Mouse (Mus musculus) liver, embryonic 11.5 days (tissue): ENCODE data around the gene Nrros. TPM values are rescaled to one million over a fixed set of nuclear protein-coding genes. Genes with fewer than 3 reads are reported as not detected.

Experiments used
- ATAC-seq: fragments of 200-750 bp; cut with Nextera tagmentation; replicated peaks from 2 replicates; pipeline ENCODE4 v1.8.0; 2017; ENCODE audit warnings: moderate number of reproducible peaks, mild to moderate bottlenecking, moderate TSS enrichment, moderate library complexity; ENCODE audit not compliant: low FRiP score
- DNase-seq: peaks from one replicate; pipeline ENCODE4 v3.0.0-alpha.2; 2017; ENCODE audit warnings: low spot score
- H3K27ac ChIP-seq: fragments of 300-500 bp; sonication (generic); 2 replicates; pipeline ENCODE4 v1.5.1; 2014; ENCODE audit warnings: mild to moderate bottlenecking, low read depth, low read length, control low read depth
- H3K27me3 ChIP-seq: fragments of 300-500 bp; sonication (generic); replicated peaks from 2 replicates; pipeline ENCODE4 v1.6.1; 2014; ENCODE audit warnings: low read length, mixed read lengths; ENCODE audit not compliant: control insufficient read depth, insufficient read depth
- H3K36me3 ChIP-seq: fragments of 300-500 bp; sonication (generic); 2 replicates; pipeline ENCODE4 v1.6.1; 2014; ENCODE audit warnings: mild to moderate bottlenecking, low read length, moderate library complexity, mixed read lengths; ENCODE audit not compliant: control insufficient read depth, insufficient read depth
- H3K4me1 ChIP-seq: fragments of 300-500 bp; sonication (generic); replicated peaks from 2 replicates; pipeline ENCODE4 v1.6.1; 2014; ENCODE audit warnings: low read length, mixed read lengths; ENCODE audit not compliant: control insufficient read depth, insufficient read depth
- H3K4me2 ChIP-seq: fragments of 300-500 bp; sonication (generic); 2 replicates; pipeline ENCODE4 v1.6.1; 2014; ENCODE audit warnings: mild to moderate bottlenecking, control low read depth, moderate library complexity
- H3K4me3 ChIP-seq: fragments of 300-500 bp; sonication (generic); 2 replicates; pipeline ENCODE4 v1.5.1; 2014; ENCODE audit warnings: low read depth, low read length, control low read depth
- H3K9ac ChIP-seq: fragments of 300-500 bp; sonication (generic); 2 replicates; pipeline ENCODE4 v1.6.1; 2014; ENCODE audit warnings: low read depth, low read length, control low read depth
- H3K9me3 ChIP-seq: fragments of 300-500 bp; sonication (generic); 2 replicates; pipeline ENCODE4 v1.6.1; 2016; ENCODE audit warnings: low read length, inconsistent platforms, mixed read lengths; ENCODE audit not compliant: control insufficient read depth
- WGBS: fragments of 180-500 bp; shearing (Covaris S2); extraction: QIAGEN DNeasy Blood & Tissue Kit; methylation state at CpG from one replicate; pipeline ENCODE4 v1.1.7; 2014; 5-methylcytosine and 5-hydroxymethylcytosine counted together
- polyA plus RNA-seq: library from polyadenylated mRNA; unstranded; fragments of >200 nt; fragmentation: Nextera tagmentation; extraction: Ambion mirVana; gene quantifications from 2 replicates; pipeline ENCODE4 v1.2.1, GENCODE M21; 2014

Nrros gene
- 34.4 and 35.4 TPM in 2 replicates for polyA plus RNA-seq

DNA sequence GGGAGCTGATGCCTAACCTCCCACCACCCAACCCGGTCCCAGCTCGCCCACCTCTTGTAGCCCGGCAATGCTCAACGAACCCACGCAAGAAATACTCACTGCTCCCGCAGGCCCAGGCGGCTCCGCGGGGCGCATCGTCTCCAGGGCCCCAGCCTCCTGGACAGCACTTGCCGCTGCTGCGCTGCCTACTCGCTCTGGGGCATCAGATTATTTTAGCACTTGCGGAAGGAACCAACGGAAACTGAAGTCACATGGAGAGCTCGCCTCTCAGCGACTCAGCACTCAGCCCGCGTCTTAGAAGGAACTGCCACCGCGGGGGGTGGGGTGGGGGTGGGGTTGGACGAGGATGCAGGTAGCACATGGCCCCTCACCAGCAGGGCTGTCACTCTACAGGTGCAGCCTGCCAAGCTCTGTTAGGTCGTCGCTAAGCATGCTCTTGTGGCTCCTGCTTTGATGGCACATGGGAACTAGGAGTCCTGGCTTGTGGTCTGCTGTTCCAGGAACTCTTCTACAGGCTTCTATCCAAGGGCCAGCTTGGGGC lies at the start of gene Nrros:
TSS of gene Nrros (minus strand) at position 314 of the 541 bp plus-strand sequence.
- Histone ChIP-seq H3K4me1 (peaks cover 12% of the 10 kb centered on the region), H3K9ac (peak within 1 kb of the TSS; percentile 87), H3K4me2 (peak within 1 kb of the TSS; percentile 87), H3K4me3 (peak within 1 kb of the TSS; percentile 67), H3K36me3 (no peaks in the 10 kb centered on the region), H3K9me3 (no peaks in the 10 kb centered on the region), H3K27ac (peak within 1 kb of the TSS; percentile 74; the same call in 1 of the 2 replicates), H3K27me3 (no peaks in the 10 kb centered on the region)
- DNase-seq, result peak; percentile 69
- WGBS, result 3% methylated on average over 25 of the region's 25 CpGs
- ATAC-seq, result peak; percentile 83

DNA sequence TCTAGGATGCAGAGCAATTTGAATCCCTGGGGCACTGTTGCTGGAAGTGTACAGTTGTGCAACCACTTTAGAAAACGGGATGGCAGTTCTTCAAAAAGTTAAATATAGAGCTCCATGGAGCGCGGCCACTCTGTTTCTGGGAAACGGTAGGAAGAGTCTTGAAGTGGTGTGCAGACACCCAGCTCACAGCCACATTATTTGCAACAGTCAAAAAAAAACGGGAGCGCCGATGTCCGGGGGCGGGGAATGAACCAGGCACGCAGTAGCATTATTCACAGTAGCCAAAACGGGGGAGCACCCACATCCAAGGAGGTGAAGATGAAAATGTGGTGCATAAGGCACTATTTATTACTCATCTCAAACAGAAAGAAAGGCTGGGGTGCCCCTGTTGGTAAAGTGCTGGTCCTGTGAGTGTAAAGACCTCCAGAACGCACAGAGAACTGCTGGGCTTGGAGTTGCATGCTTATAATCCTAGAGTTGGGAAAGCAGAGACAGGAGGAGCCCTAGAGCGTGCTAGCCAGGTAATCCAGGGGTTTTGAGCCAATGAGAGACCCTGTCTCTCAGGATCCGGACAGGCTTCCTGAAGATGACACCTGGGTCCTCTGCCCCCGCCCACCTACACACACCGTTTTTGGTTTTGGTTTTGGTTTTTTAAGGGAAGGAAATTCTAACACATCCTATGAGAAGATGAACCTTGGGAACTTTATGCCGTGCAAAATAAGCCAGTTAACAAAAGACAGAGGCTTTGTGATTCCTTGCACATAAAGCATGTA lies 49.6 kb upstream of the Nrros start:
- no peak overlapping the region for H3K27ac ChIP-seq
- H3K4me3 ChIP-seq, result no peak overlapping the region
- no peak overlapping the region for H3K9ac ChIP-seq
- ATAC-seq (no peak), DNase-seq (no peak)
- no peak overlapping the region for H3K4me2 ChIP-seq
- no peaks in the 10 kb centered on the region for H3K4me1 ChIP-seq
- no peaks in the 10 kb centered on the region for H3K36me3 ChIP-seq
- 73% methylated on average over 17 of the region's 17 CpGs for WGBS
- H3K9me3 ChIP-seq, result no peaks in the 10 kb centered on the region
- H3K27me3 ChIP-seq, result no peaks in the 10 kb centered on the region

DNA sequence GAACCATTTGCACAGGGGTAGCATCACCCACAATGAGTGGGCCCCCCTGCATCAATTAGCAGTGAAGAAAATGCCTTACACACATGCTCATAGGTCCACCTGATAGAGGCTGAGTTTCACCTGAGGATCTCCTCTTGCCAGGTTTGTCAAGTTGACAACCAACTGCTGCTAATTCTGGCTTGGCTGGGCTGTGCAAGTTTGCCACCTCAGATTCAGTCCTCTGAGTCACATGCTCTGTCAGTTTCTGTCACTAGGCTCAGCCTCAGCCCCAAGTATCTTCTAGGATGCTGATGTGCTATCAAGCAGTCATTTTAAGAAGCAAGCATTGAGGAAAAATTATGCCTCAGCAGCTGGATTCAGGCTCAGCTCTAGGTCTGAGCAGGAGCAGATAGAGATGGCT lies 48.8 kb upstream of the Nrros start:
- H3K4me1 ChIP-seq, result no peaks in the 10 kb centered on the region
- H3K4me2 ChIP-seq, result no peak overlapping the region
- no peaks in the 10 kb centered on the region for H3K36me3 ChIP-seq
- no peak overlapping the region for H3K9ac ChIP-seq
- DNase-seq (no peak), ATAC-seq (no peak)
- H3K27me3 ChIP-seq, result no peaks in the 10 kb centered on the region
- peaks cover 6% of the 10 kb centered on the region for H3K9me3 ChIP-seq
- H3K27ac ChIP-seq, result no peak overlapping the region
- no peak overlapping the region for H3K4me3 ChIP-seq

DNA sequence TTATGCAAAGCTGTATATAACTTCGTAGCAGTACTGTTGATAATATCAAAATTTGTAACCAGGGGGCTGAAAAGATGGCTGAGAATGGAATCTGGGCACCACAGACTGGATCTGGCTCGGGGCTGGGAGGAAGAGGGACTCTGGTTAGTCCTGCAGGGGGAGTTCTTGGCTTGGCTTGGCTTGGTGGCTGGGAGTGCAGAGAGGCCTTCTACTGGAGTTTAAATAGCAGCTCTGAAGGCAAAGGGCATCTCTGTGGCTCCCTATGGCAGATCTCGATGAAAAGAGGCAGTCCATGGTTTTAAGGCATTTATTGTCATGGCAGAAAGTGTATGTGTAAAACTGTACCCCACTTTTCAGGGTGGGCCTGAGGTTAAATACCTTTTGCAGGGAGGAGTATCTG lies 39.5 kb upstream of the Nrros start:
- DNase-seq, result no peak
- peaks cover 7% of the 10 kb centered on the region for H3K9me3 ChIP-seq
- H3K4me2 ChIP-seq, result no peak overlapping the region
- H3K4me3 ChIP-seq, result no peak overlapping the region
- ATAC-seq, result no peak
- no peaks in the 10 kb centered on the region for H3K27me3 ChIP-seq
- 62% methylated on average over 3 of the region's 3 CpGs for WGBS
- no peaks in the 10 kb centered on the region for H3K4me1 ChIP-seq
- no peak overlapping the region for H3K9ac ChIP-seq
- H3K36me3 ChIP-seq, result no peaks in the 10 kb centered on the region
- no peak overlapping the region for H3K27ac ChIP-seq

DNA sequence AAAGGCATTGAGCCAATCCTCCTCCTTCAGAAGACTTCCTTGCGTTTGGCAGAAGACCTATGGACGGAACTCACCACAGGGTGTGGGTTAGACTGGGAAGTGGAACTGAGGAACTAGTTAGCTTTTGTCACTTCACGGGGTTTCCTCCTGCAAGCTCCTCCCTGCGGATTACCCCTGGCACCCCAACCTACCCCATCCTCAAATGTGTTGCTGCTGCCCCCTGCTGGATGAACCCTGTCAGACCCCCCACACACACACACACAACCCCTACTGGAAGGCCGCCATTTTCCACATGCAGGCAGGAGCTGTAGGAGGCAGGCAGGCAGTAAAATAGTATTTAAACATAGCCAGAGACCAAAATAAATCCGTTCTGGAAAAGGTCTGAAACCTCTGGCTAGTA lies 37.3 kb upstream of the Nrros start:
- ATAC-seq, result 0 out of 2 replicates have a peak, but pooled peaks have one; percentile 49
- no peaks in the 10 kb centered on the region for H3K27me3 ChIP-seq
- no peak overlapping the region for H3K4me3 ChIP-seq
- no peaks in the 10 kb centered on the region for H3K9me3 ChIP-seq
- no peak overlapping the region for H3K27ac ChIP-seq
- H3K4me2 ChIP-seq, result no peak overlapping the region
- 58% methylated on average over 6 of the region's 6 CpGs for WGBS
- H3K36me3 ChIP-seq, result no peaks in the 10 kb centered on the region
- DNase-seq, result peak; percentile 50
- H3K9ac ChIP-seq, result no peak overlapping the region
- H3K4me1 ChIP-seq, result no peaks in the 10 kb centered on the region

DNA sequence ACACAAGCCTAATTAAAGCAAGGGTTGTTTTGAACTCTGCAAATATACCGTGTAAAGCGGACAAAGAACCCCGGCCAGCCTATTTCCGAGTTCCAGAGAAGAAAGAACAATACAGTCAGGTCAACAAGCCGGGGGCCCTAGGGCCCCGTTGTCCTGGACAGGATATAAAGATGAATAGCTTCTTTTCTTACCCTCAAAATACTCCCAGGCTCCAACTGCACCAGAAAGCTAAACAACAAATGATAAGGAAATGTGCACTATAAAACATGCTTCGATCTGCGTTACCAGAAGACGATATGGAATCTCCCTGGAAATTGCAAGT lies 35.6 kb upstream of the Nrros start:
- H3K4me1 ChIP-seq, result no peaks in the 10 kb centered on the region
- no peak overlapping the region for H3K9ac ChIP-seq
- no peak for DNase-seq
- no peak overlapping the region for H3K4me2 ChIP-seq
- no peak overlapping the region for H3K4me3 ChIP-seq
- WGBS, result 81% methylated on average over 9 of the region's 9 CpGs
- H3K27me3 ChIP-seq, result no peaks in the 10 kb centered on the region
- H3K27ac ChIP-seq, result no peak overlapping the region
- no peaks in the 10 kb centered on the region for H3K36me3 ChIP-seq
- ATAC-seq, result no peak
- H3K9me3 ChIP-seq, result no peaks in the 10 kb centered on the region

DNA sequence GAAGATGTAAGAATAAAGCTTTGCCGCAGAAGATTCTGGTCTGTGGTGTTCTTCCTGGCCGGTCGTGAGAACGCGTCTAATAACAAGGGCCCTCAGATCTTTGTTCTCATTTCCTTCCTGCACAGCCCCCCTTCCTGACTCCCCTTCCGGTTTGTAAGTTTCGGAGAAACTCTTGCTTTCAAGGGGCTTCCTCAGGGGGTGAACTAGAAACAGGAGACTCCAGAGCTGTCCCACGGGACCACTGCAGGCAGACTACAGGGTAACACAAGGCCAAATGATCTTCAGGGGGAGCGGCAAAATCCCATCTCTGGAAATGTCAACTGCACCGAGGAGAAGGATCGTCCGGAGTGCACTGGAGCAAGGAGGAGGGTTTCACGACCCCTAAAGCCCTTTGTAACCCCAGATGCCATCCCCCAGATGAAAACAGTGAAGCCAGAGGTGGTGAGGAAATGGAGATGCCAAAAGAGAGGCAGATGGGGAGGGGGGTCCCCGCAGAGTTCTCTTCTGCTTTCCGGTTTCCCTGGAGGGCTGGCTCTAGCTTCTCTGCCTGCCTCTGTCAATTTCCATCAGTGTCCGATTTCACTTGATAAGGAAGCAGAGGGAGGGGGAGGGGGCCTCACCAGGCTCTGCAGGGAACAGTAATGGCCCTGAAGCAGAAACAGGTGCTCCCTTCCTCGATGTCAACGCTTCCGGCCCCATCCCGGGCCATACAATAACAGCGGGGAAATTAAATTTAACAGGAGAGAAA lies 35.0 kb upstream of the Nrros start:
- DNase-seq (no peak), ATAC-seq (no peak)
- no peak overlapping the region for H3K27ac ChIP-seq
- H3K4me2 ChIP-seq, result no peak overlapping the region
- H3K4me3 ChIP-seq, result no peak overlapping the region
- H3K9me3 ChIP-seq, result no peaks in the 10 kb centered on the region
- no peaks in the 10 kb centered on the region for H3K36me3 ChIP-seq
- no peaks in the 10 kb centered on the region for H3K27me3 ChIP-seq
- no peaks in the 10 kb centered on the region for H3K4me1 ChIP-seq
- H3K9ac ChIP-seq, result no peak overlapping the region
- WGBS, result 77% methylated on average over 21 of the region's 21 CpGs

DNA sequence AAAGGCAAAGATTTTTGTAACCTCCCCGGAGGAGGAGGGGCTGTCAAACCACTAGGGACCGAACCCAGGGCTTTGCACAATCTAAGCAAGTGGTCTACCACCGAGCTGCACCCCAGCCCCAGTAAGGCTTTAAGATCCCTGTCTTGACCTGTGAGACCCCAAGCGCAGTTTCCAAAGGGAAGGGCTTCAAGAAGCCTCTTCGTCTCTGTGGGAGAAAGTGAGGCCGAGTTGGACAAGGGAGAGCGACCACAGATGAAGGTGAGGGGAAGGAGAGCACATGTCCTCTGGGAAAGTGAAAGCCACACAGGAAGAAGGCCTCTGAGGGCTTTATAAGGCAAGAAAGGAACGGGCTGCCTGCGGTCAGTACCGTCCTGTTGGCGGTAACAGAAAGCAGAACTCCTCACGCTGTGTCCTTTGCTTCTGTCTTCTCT lies 24.6 kb upstream of the Nrros start:
- WGBS, result 33% methylated on average over 11 of the region's 12 CpGs
- peak overlapping the region; percentile 43 for H3K9ac ChIP-seq
- peak overlapping the region; percentile 56 for H3K4me2 ChIP-seq
- peak overlapping the region; percentile 23 for H3K4me3 ChIP-seq
- 0 out of 2 replicates have a peak, but pooled peaks cover 2% of the 10 kb centered on the region for H3K4me1 ChIP-seq
- DNase-seq (no peak), ATAC-seq (no peak)
- H3K27ac ChIP-seq, result 0 out of 2 replicates have a peak overlapping the region, but pooled peaks have one; percentile 25
- H3K27me3 ChIP-seq, result no peaks in the 10 kb centered on the region
- no peaks in the 10 kb centered on the region for H3K9me3 ChIP-seq
- no peaks in the 10 kb centered on the region for H3K36me3 ChIP-seq
